Mouse (Mus musculus) forebrain, embryonic 16.5 days (tissue): ENCODE measurements around the gene Fam227a. TPM values are rescaled to one million over a fixed set of nuclear protein-coding genes. Genes with fewer than 3 reads are reported as not detected.
"Not testable (repeated sequence)": the region's sequence is repeated elsewhere in the genome, so short reads cannot be mapped to it uniquely, and the experiment has no call there.

Source experiments
- ATAC-seq: fragments of 200-750 bp; cut with Nextera tagmentation; 2 replicates; pipeline ENCODE4 v1.8.0; 2017; ENCODE audit warnings: mild to moderate bottlenecking, moderate library complexity
- H3K27ac ChIP-seq: fragments of 300-500 bp; sonication (generic); 2 replicates; pipeline ENCODE4 v1.5.1; 2014; ENCODE audit warnings: low read length, control low read depth
- H3K27me3 ChIP-seq: fragments of 300-500 bp; sonication (generic); replicated peaks from 2 replicates; pipeline ENCODE4 v1.6.1; 2014; ENCODE audit warnings: low read length; ENCODE audit not compliant: control insufficient read depth, insufficient read depth
- H3K36me3 ChIP-seq: fragments of 300-500 bp; sonication (generic); 2 replicates; pipeline ENCODE4 v1.6.1; 2014; ENCODE audit not compliant: control insufficient read depth, insufficient read depth
- H3K4me1 ChIP-seq: fragments of 300-500 bp; sonication (generic); replicated peaks from 2 replicates; pipeline ENCODE4 v1.6.1; 2014; ENCODE audit warnings: low read length; ENCODE audit not compliant: control insufficient read depth, insufficient read depth
- H3K4me2 ChIP-seq: fragments of 300-500 bp; sonication (generic); 2 replicates; pipeline ENCODE4 v1.6.1; 2014; ENCODE audit warnings: mild to moderate bottlenecking, low read length, control low read depth
- H3K4me3 ChIP-seq: fragments of 300-500 bp; sonication (generic); replicated peaks from 2 replicates; pipeline ENCODE4 v1.5.1; 2014; ENCODE audit warnings: mild to moderate bottlenecking, low read length, control low read depth
- H3K9ac ChIP-seq: fragments of 300-500 bp; sonication (generic); replicated peaks from 2 replicates; pipeline ENCODE4 v1.6.1; 2014; ENCODE audit warnings: low read depth, low read length, control low read depth
- H3K9me3 ChIP-seq: fragments of 300-500 bp; sonication (generic); 2 replicates; pipeline ENCODE4 v1.6.1; 2016; ENCODE audit warnings: low read length; ENCODE audit not compliant: control insufficient read depth
- WGBS: fragments of 180-500 bp; shearing (Covaris S2); extraction: QIAGEN DNeasy Blood & Tissue Kit; methylation state at CpG from one replicate; pipeline ENCODE4 v1.1.7; 2014; 5-methylcytosine and 5-hydroxymethylcytosine counted together
- polyA plus RNA-seq: library from polyadenylated mRNA; unstranded; fragments of >200 nt; fragmentation: Nextera tagmentation; extraction: Ambion mirVana; gene quantifications from 2 replicates; pipeline ENCODE4 v1.2.1, GENCODE M21; 2015

The Fam227a gene
- polyA plus RNA-seq, 1 experiment from 2014 or later = 4.5 TPM

GRCm38 (mm10) chr15:79686046-79686869, 27.5 kb upstream of the Fam227a start:
- H3K4me1 ChIP-seq = peaks cover 49% of the 10 kb centered on the region
- WGBS = 16% methylated on average over 15 of the region's 15 CpGs
- ATAC-seq = no peak

DNA sequence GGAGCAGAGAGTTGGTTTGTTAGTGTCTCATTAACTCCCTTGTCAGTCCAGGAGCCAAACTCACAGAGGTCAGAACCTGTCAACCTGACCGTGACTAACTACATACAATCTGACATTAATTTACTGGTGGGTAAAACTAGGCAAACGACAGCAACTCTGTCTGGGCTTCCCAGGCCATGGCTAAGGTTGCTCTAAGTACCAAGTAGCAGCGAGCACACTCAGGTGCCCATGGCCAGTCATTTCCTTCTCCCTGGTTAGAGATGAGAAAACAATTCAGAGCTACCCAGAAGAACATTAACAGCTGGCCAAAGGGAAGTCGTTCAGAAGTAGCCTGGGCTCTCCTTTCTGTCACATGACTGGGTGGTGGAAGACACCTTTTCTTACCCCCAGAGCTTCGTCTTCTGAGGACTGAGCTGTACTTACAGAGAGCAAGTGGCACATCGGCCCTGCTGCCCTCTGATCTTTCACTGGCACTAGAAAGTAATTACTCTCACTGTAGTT, 26.4 kb upstream of the Fam227a start:
- Histone ChIP-seq H3K27me3 (no peaks in the 10 kb centered on the region), H3K4me1 (peaks cover 52% of the 10 kb centered on the region), H3K4me3 (peak overlapping the region; percentile 93), H3K4me2 (peak overlapping the region; percentile 92), H3K9ac (peak overlapping the region; percentile 93), H3K9me3 (no peaks in the 10 kb centered on the region), H3K36me3 (no peaks in the 10 kb centered on the region), H3K27ac (no peak overlapping the region)
- no peak for ATAC-seq
- WGBS = 44% methylated on average over 6 of the region's 6 CpGs

More at GRCm38 (mm10) chr15:79686046-79686869, 27.5 kb upstream of the Fam227a start:
- Histone ChIP-seq H3K4me3 (peak overlapping the region; percentile 93), H3K27me3 (no peaks in the 10 kb centered on the region), H3K9ac (peak overlapping the region; percentile 93), H3K9me3 (no peaks in the 10 kb centered on the region), H3K4me2 (peak overlapping the region; percentile 92), H3K36me3 (no peaks in the 10 kb centered on the region), H3K27ac (no peak overlapping the region)

DNA sequence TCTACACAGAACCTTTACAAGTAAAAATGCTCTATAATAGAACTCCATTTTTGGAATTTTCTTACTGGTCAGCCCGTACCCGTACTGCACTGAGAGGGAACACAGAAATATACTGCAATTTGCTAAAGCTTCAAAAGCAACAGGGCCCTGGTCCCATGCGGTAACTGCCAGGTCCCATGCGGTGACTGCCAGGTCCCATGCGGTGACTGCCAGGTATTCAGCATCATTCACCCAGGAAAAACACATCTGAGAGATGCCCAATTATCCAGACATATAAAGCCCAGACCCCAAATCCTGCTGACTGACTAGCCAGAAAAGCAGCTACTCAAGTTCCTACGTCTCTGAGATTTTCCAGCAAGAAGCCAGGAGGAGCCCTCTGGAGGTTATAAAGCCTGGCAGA, 25.9 kb upstream of the Fam227a start:
- H3K27me3 ChIP-seq = no peaks in the 10 kb centered on the region
- H3K4me3 ChIP-seq = peak overlapping the region; percentile 93
- peak overlapping the region; percentile 92 for H3K4me2 ChIP-seq
- no peak overlapping the region; the same call in none of the 2 replicates for H3K9ac ChIP-seq
- ATAC-seq = no peak
- H3K4me1 ChIP-seq = peaks cover 48% of the 10 kb centered on the region
- H3K9me3 ChIP-seq = no peaks in the 10 kb centered on the region
- H3K27ac ChIP-seq = no peak overlapping the region
- no peaks in the 10 kb centered on the region for H3K36me3 ChIP-seq
- 61% methylated on average over 6 of the region's 6 CpGs for WGBS

- peak overlapping the region; percentile 15; the same call in 1 of the 2 replicates for H3K9ac ChIP-seq
- H3K4me2 ChIP-seq = peak overlapping the region; percentile 92
- H3K4me3 ChIP-seq = peak overlapping the region; percentile 8; the same call in 1 of the 2 replicates
- no peak for ATAC-seq
- no peaks in the 10 kb centered on the region for H3K27me3 ChIP-seq
- peaks cover 48% of the 10 kb centered on the region for H3K4me1 ChIP-seq
- no peak overlapping the region for H3K27ac ChIP-seq
- 76% methylated on average over 19 of the region's 19 CpGs for WGBS
- no peaks in the 10 kb centered on the region for H3K9me3 ChIP-seq
- H3K36me3 ChIP-seq = no peaks in the 10 kb centered on the region
Measured at GRCm38 (mm10) chr15:79683707-79684465, 25.1 kb upstream of the Fam227a start.

GRCm38 (mm10) chr15:79683146-79683545, 24.4 kb upstream of the Fam227a start:
- Histone ChIP-seq H3K4me2 (no peak overlapping the region), H3K9ac (no peak overlapping the region), H3K27ac (no peak overlapping the region), H3K4me1 (peaks cover 44% of the 10 kb centered on the region), H3K9me3 (no peaks in the 10 kb centered on the region), H3K36me3 (no peaks in the 10 kb centered on the region), H3K4me3 (no peak overlapping the region), H3K27me3 (no peaks in the 10 kb centered on the region)
- no peak for ATAC-seq
- 88% methylated on average over 6 of the region's 6 CpGs for WGBS

DNA sequence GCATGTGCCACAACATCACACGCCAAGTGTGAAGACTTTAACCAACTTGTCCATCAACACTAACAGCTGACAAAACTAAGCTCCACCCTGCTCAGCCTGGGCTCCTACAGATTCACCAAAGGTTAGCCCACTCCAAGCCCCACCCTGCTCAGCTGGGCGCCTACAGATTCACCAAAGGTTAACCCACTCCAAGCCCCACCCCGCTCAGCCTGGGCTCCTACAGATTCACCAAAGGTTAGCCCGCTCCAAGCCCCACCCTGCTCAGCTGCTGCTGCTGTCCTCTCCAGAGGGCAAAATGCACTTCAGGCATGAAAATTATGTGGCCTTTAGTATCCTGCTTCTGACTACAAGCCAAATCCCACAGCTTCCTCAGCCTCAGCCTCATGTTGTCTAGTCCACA, 23.2 kb upstream of the Fam227a start:
- H3K4me3 ChIP-seq = no peak overlapping the region
- no peaks in the 10 kb centered on the region for H3K9me3 ChIP-seq
- no peak overlapping the region for H3K27ac ChIP-seq
- ATAC-seq = no peak
- H3K9ac ChIP-seq = no peak overlapping the region
- H3K36me3 ChIP-seq = no peaks in the 10 kb centered on the region
- H3K4me1 ChIP-seq = peaks cover 44% of the 10 kb centered on the region
- no peak overlapping the region for H3K4me2 ChIP-seq
- H3K27me3 ChIP-seq = no peaks in the 10 kb centered on the region
- WGBS = 86% methylated on average over 4 of the region's 4 CpGs

- no peak overlapping the region for H3K4me2 ChIP-seq
- H3K36me3 ChIP-seq = peaks cover 23% of the 10 kb centered on the region
- H3K9me3 ChIP-seq = no peaks in the 10 kb centered on the region
- 86% methylated on average over 2 of the region's 2 CpGs for WGBS
- ATAC-seq = no peak
- no peak overlapping the region for H3K9ac ChIP-seq
- H3K4me3 ChIP-seq = no peak overlapping the region
- H3K4me1 ChIP-seq = peaks cover 7% of the 10 kb centered on the region
- H3K27me3 ChIP-seq = no peaks in the 10 kb centered on the region
- no peak overlapping the region for H3K27ac ChIP-seq
Measured at GRCm38 (mm10) chr15:79677936-79678335, 19.2 kb upstream of the Fam227a start.

DNA sequence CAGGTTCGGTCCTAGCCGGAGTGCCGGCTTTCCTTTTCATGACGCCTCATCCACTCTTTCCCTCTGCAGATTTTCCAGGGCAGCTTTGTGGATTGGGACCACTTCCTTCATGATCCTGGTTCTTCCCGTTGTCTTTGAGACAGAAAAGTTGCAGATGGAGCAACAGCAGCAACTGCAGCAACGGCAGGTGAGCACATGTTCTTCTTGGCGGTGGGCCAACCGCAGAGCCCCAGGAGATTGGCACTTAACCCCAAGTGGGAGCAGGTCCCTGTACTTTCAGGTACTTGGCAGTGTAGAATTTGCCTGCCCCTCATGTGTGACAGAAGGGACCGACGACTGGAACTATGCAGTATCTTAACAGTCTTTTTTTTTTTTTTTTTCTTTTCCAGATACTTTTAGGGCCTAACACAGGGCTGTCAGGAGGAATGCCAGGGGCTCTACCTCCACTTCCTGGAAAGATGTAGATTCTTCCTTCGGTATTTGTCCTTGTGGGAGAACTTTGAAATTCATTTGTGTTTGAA, 13.1 kb upstream of the Fam227a start:
- H3K9me3 ChIP-seq, H3K9ac ChIP-seq, H3K4me3 ChIP-seq, H3K4me1 ChIP-seq, H3K27ac ChIP-seq, ATAC-seq, H3K27me3 ChIP-seq: not testable (repeated sequence)
- Histone ChIP-seq H3K36me3 (peaks cover 26% of the 10 kb centered on the region), H3K4me2 (peak overlapping the region; percentile 60)
- WGBS = 80% methylated on average over 11 of the region's 11 CpGs

DNA sequence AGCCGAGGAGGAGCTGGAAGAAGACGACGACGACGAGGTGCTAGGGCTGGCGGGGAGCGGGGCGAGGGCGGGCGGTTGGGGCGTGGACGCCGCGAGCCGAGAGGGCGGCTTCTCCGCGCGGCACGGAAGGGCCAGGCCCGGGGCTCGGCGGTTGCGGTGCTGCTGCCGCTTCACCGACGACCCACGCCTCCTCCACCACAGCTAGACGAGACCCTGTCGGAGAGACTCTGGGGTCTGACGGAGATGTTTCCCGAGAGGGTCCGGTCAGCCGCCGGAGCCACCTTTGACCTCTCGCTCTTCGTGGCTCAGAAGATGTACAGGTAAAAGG, 12.2 kb upstream of the Fam227a start:
- Histone ChIP-seq H3K27ac (0 out of 2 replicates have a peak overlapping the region, but pooled peaks have one; percentile 30), H3K36me3 (peaks cover 25% of the 10 kb centered on the region)
- WGBS = under 1% methylated on average over 37 of the region's 37 CpGs

More for the DNA sequence above, 12.2 kb upstream of the Fam227a start:
- Histone ChIP-seq H3K9me3 (no peaks in the 10 kb centered on the region), H3K27me3 (no peaks in the 10 kb centered on the region), H3K9ac (peak overlapping the region; percentile 68), H3K4me1 (peaks cover 7% of the 10 kb centered on the region), H3K4me2 (peak overlapping the region; percentile 60), H3K4me3 (peak overlapping the region; percentile 77)
- ATAC-seq = peak; percentile 57
